Mouse (Mus musculus) kidney, adult 2 months (tissue): ENCODE measurements around the gene Nlrc5.

Experiments
- CTCF ChIP-seq: fragments of 200-500 bp; conservative IDR thresholded peaks from 2 replicates; pipeline ENCODE4 v1.5.1; 2011; ENCODE audit warnings: low read depth, mild to moderate bottlenecking, control low read depth, low read length, moderate library complexity, mixed read lengths; ENCODE audit not compliant: insufficient read depth, insufficient read length
- POLR2A ChIP-seq: fragments of 200-500 bp; IDR thresholded peaks from one replicate; pipeline ENCODE4 v1.6.1; 2011; ENCODE audit warnings: low read depth, low read length, control low read depth

DNA sequence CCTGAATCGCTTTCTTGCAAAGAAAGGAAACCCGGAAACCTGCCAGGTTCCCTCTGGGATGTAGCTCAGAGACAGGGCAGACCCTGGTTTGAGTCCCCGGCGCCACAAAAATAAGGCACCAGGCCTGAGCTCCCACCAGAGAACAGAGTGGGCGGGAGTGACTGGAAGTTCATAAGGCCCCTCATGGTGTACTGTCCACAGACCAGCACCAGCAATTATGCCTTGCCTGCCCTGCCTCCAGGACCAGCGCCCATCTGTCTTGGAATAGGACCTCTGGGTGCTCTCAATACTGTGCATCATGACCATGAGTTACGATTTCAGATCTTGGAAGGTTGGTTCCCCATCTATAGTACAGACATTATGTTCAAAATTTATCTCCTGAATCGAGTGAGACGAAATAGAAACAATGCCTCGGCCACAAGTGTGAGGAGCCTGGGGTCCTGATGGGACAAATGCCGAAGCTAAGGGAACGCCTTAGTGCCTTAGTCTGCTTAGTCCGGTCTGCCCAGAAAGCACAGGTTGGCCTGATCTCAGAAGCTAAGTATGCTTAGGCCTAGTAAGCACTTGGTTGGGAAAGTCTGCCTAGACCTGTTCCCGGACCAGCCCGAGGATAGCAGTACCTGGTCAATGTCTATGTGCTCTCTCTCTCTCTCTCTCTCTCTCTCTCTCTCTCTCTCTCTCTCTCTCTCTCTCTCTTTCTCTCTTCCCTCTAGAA, 1.4 kb downstream of the Nlrc5 start:
- TF ChIP-seq CTCF (no peak), POLR2A (no peak)
